Mouse (Mus musculus) forebrain, embryonic 15.5 days (tissue): ENCODE data around the gene Klhl36. TPM values are rescaled to one million over a fixed set of nuclear protein-coding genes. Genes with fewer than 3 reads are reported as not detected.

Experiments
- ATAC-seq: fragments of 200-750 bp; cut with Nextera tagmentation; replicated peaks from 2 replicates; pipeline ENCODE4 v1.8.0; 2017; ENCODE audit warnings: mild to moderate bottlenecking, moderate TSS enrichment, moderate library complexity
- H3K27ac ChIP-seq: fragments of 300-500 bp; sonication (generic); replicated peaks from 2 replicates; pipeline ENCODE4 v1.5.1; 2015; ENCODE audit warnings: mild to moderate bottlenecking, inconsistent platforms
- H3K27me3 ChIP-seq: fragments of 300-500 bp; sonication (generic); 2 replicates; pipeline ENCODE4 v1.6.1; 2015; ENCODE audit warnings: inconsistent platforms
- H3K36me3 ChIP-seq: fragments of 300-500 bp; sonication (generic); 2 replicates; pipeline ENCODE4 v1.6.1; 2015; ENCODE audit warnings: mild to moderate bottlenecking, inconsistent platforms
- H3K4me1 ChIP-seq: fragments of 300-500 bp; sonication (generic); 2 replicates; pipeline ENCODE4 v1.6.1; 2015; ENCODE audit warnings: inconsistent platforms
- H3K4me2 ChIP-seq: fragments of 300-500 bp; sonication (generic); replicated peaks from 2 replicates; pipeline ENCODE4 v1.6.1; 2015; ENCODE audit warnings: mild to moderate bottlenecking, inconsistent platforms
- H3K4me3 ChIP-seq: fragments of 300-500 bp; sonication (generic); 2 replicates; pipeline ENCODE4 v1.5.1; 2015; ENCODE audit warnings: mild to moderate bottlenecking, inconsistent platforms
- H3K9ac ChIP-seq: fragments of 300-500 bp; sonication (generic); replicated peaks from 2 replicates; pipeline ENCODE4 v1.6.1; 2015; ENCODE audit warnings: mild to moderate bottlenecking, inconsistent platforms
- H3K9me3 ChIP-seq: fragments of 300-500 bp; sonication (generic); 2 replicates; pipeline ENCODE4 v1.6.1; 2016; ENCODE audit warnings: inconsistent platforms
- WGBS: fragments of 180-500 bp; shearing (Covaris S2); methylation state at CpG from one replicate; pipeline ENCODE4 v1.1.7; 2015; ENCODE audit warnings: mixed read lengths; 5-methylcytosine and 5-hydroxymethylcytosine counted together
- polyA plus RNA-seq: library from polyadenylated mRNA; unstranded; fragments of >200 nt; fragmentation: Nextera tagmentation; extraction: Ambion mirVana; gene quantifications from 2 replicates; pipeline ENCODE4 v1.2.1, GENCODE M21; 2015

Gene Klhl36
- polyA plus RNA-seq, 1 experiment from 2014 or later: 15.3 TPM

GRCm38 (mm10) chr8:119826982-119827381, 35.1 kb upstream of the Klhl36 start:
- WGBS: 82% methylated on average over 5 of the region's 5 CpGs
- Histone ChIP-seq H3K4me2 (no peak overlapping the region), H3K9ac (no peak overlapping the region), H3K4me3 (no peak overlapping the region), H3K36me3 (peaks cover 4% of the 10 kb centered on the region; the same call in 1 of the 2 replicates), H3K4me1 (peaks cover 57% of the 10 kb centered on the region), H3K9me3 (no peaks in the 10 kb centered on the region), H3K27ac (no peak overlapping the region), H3K27me3 (no peaks in the 10 kb centered on the region)
- ATAC-seq: no peak

- Histone ChIP-seq H3K27ac (0 out of 2 replicates have a peak overlapping the region, but pooled peaks have one; percentile 6), H3K4me1 (peaks cover 64% of the 10 kb centered on the region), H3K9me3 (no peaks in the 10 kb centered on the region), H3K27me3 (no peaks in the 10 kb centered on the region), H3K4me2 (no peak overlapping the region), H3K9ac (no peak overlapping the region), H3K36me3 (no peaks in the 10 kb centered on the region), H3K4me3 (no peak overlapping the region)
- ATAC-seq: no peak
- WGBS: 31% methylated on average over 4 of the region's 4 CpGs
These were observed 34.3 kb upstream of the Klhl36 start for GRCm38 (mm10) chr8:119827721-119828153.

GRCm38 (mm10) chr8:119829015-119829414, 33.1 kb upstream of the Klhl36 start:
- ATAC-seq: no peak
- H3K9ac ChIP-seq: no peak overlapping the region
- no peaks in the 10 kb centered on the region for H3K36me3 ChIP-seq
- H3K4me2 ChIP-seq: no peak overlapping the region
- 74% methylated on average over 10 of the region's 10 CpGs for WGBS
- peaks cover 68% of the 10 kb centered on the region for H3K4me1 ChIP-seq
- H3K4me3 ChIP-seq: no peak overlapping the region
- H3K27ac ChIP-seq: no peak overlapping the region
- no peaks in the 10 kb centered on the region for H3K9me3 ChIP-seq
- H3K27me3 ChIP-seq: no peaks in the 10 kb centered on the region

- ATAC-seq: no peak
- peaks cover 4% of the 10 kb centered on the region; the same call in 1 of the 2 replicates for H3K36me3 ChIP-seq
- H3K9me3 ChIP-seq: no peaks in the 10 kb centered on the region
- H3K27me3 ChIP-seq: no peaks in the 10 kb centered on the region
- H3K4me3 ChIP-seq: no peak overlapping the region
- H3K27ac ChIP-seq: no peak overlapping the region
- WGBS: 89% methylated on average over 13 of the region's 13 CpGs
- peaks cover 65% of the 10 kb centered on the region for H3K4me1 ChIP-seq
- H3K4me2 ChIP-seq: no peak overlapping the region
- H3K9ac ChIP-seq: no peak overlapping the region
These were observed 32.6 kb upstream of the Klhl36 start for GRCm38 (mm10) chr8:119829420-119829819.

GRCm38 (mm10) chr8:119829870-119830580, 32.0 kb upstream of the Klhl36 start:
- Histone ChIP-seq H3K9me3 (no peaks in the 10 kb centered on the region), H3K27ac (no peak overlapping the region), H3K27me3 (no peaks in the 10 kb centered on the region), H3K4me1 (peaks cover 63% of the 10 kb centered on the region), H3K4me2 (no peak overlapping the region), H3K9ac (no peak overlapping the region), H3K36me3 (peaks cover 5% of the 10 kb centered on the region; the same call in 1 of the 2 replicates), H3K4me3 (no peak overlapping the region)
- no peak for ATAC-seq
- WGBS: 58% methylated on average over 16 of the region's 16 CpGs

GRCm38 (mm10) chr8:119830589-119830988, 31.5 kb upstream of the Klhl36 start:
- Histone ChIP-seq H3K27ac (no peak overlapping the region), H3K4me3 (no peak overlapping the region), H3K4me1 (peaks cover 66% of the 10 kb centered on the region), H3K9ac (no peak overlapping the region), H3K4me2 (no peak overlapping the region), H3K9me3 (no peaks in the 10 kb centered on the region), H3K36me3 (peaks cover 5% of the 10 kb centered on the region; the same call in 1 of the 2 replicates), H3K27me3 (no peaks in the 10 kb centered on the region)
- ATAC-seq: no peak
- WGBS: 58% methylated on average over 7 of the region's 7 CpGs

GRCm38 (mm10) chr8:119831336-119831995, 30.6 kb upstream of the Klhl36 start:
- H3K27ac ChIP-seq: peak overlapping the region; percentile 67
- no peaks in the 10 kb centered on the region for H3K9me3 ChIP-seq
- WGBS: 34% methylated on average over 20 of the region's 20 CpGs
- ATAC-seq: peak; percentile 61
- no peaks in the 10 kb centered on the region for H3K27me3 ChIP-seq
- H3K4me3 ChIP-seq: no peak overlapping the region
- H3K4me1 ChIP-seq: peaks cover 74% of the 10 kb centered on the region
- no peak overlapping the region for H3K9ac ChIP-seq
- peaks cover 5% of the 10 kb centered on the region; the same call in 1 of the 2 replicates for H3K36me3 ChIP-seq
- H3K4me2 ChIP-seq: peak overlapping the region; percentile 31

GRCm38 (mm10) chr8:119832101-119832617, 29.9 kb upstream of the Klhl36 start:
- WGBS: 60% methylated on average over 7 of the region's 7 CpGs
- peak; percentile 17; the same call in 1 of the 2 replicates for ATAC-seq
- peak overlapping the region; percentile 31 for H3K4me2 ChIP-seq
- peak overlapping the region; percentile 67 for H3K27ac ChIP-seq
- peaks cover 81% of the 10 kb centered on the region for H3K4me1 ChIP-seq
- H3K9ac ChIP-seq: no peak overlapping the region
- no peaks in the 10 kb centered on the region for H3K9me3 ChIP-seq
- H3K4me3 ChIP-seq: no peak overlapping the region
- peaks cover 5% of the 10 kb centered on the region; the same call in 1 of the 2 replicates for H3K36me3 ChIP-seq
- no peaks in the 10 kb centered on the region for H3K27me3 ChIP-seq

- Histone ChIP-seq H3K4me2 (no peak overlapping the region), H3K9ac (no peak overlapping the region), H3K9me3 (no peaks in the 10 kb centered on the region), H3K4me1 (peaks cover 87% of the 10 kb centered on the region), H3K27ac (0 out of 2 replicates have a peak overlapping the region, but pooled peaks have one; percentile 67), H3K27me3 (no peaks in the 10 kb centered on the region), H3K4me3 (no peak overlapping the region), H3K36me3 (peaks cover 5% of the 10 kb centered on the region; the same call in 1 of the 2 replicates)
- 23% methylated on average over 5 of the region's 5 CpGs for WGBS
- ATAC-seq: no peak
These were observed 29.1 kb upstream of the Klhl36 start for GRCm38 (mm10) chr8:119832931-119833330.

GRCm38 (mm10) chr8:119834676-119835075, 27.4 kb upstream of the Klhl36 start:
- Histone ChIP-seq H3K27me3 (no peaks in the 10 kb centered on the region), H3K4me1 (peaks cover 83% of the 10 kb centered on the region), H3K9me3 (no peaks in the 10 kb centered on the region), H3K9ac (no peak overlapping the region), H3K4me3 (no peak overlapping the region), H3K36me3 (peaks cover 5% of the 10 kb centered on the region; the same call in 1 of the 2 replicates), H3K27ac (no peak overlapping the region), H3K4me2 (no peak overlapping the region)
- 86% methylated on average over 6 of the region's 6 CpGs for WGBS
- ATAC-seq: no peak

GRCm38 (mm10) chr8:119835270-119835669, 26.8 kb upstream of the Klhl36 start:
- 68% methylated on average over 5 of the region's 5 CpGs for WGBS
- no peak overlapping the region for H3K4me2 ChIP-seq
- no peaks in the 10 kb centered on the region for H3K27me3 ChIP-seq
- no peak overlapping the region for H3K9ac ChIP-seq
- H3K4me1 ChIP-seq: peaks cover 77% of the 10 kb centered on the region
- peaks cover 5% of the 10 kb centered on the region; the same call in 1 of the 2 replicates for H3K36me3 ChIP-seq
- H3K27ac ChIP-seq: no peak overlapping the region
- no peaks in the 10 kb centered on the region for H3K9me3 ChIP-seq
- no peak for ATAC-seq
- H3K4me3 ChIP-seq: no peak overlapping the region

GRCm38 (mm10) chr8:119836831-119837230, 25.2 kb upstream of the Klhl36 start:
- Histone ChIP-seq H3K4me2 (peak overlapping the region; percentile 65), H3K9ac (0 out of 2 replicates have a peak overlapping the region, but pooled peaks have one; percentile 85), H3K36me3 (peaks cover 5% of the 10 kb centered on the region; the same call in 1 of the 2 replicates), H3K9me3 (no peaks in the 10 kb centered on the region), H3K27me3 (no peaks in the 10 kb centered on the region), H3K4me3 (no peak overlapping the region; the same call in 1 of the 2 replicates), H3K27ac (no peak overlapping the region), H3K4me1 (peaks cover 70% of the 10 kb centered on the region)
- 74% methylated on average over 4 of the region's 4 CpGs for WGBS
- ATAC-seq: no peak
